In the genomic region with DNA sequence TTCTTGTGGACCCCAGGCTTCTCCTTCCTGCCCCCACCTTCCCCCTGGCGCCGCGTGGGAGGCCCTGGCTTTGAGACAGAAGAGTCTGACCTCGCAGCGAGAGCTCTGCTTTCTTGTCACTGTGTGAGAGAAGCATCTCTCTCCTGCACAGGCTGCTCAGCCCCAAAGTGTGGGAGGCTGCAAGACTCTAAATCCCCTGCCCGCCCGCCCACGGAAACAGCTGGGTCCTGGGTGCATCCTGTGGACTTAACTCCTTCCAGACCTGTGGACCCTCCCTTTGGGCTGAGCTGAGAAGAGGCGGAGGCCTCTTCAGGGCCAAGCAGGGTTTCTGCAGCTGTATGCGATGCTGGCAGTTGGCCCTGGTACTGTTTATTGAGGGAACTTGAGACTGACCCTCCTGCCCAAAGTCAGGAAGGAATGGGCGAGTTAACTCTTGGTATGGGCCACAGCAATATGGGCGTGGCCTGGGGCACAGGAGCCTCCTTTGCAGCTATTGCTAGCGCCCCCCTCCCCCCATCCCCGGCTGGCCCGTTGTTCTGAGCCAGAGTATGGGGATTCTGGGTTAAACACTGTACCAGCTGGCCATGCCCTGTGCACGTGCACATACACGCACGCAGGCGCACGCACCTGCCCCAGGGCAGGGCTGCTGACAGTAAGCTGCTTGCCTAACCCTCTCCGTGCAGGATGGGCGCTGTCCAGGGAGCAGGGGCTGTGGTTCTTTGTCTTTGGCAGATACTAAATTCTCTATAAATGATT, we compare ENCODE assay signal across 8 mouse cellular contexts. TPM values are rescaled to one million over a fixed set of nuclear protein-coding genes. Genes with fewer than 3 reads are reported as not detected.
DNase-seq lines count a peak whose midpoint lies in the region; ATAC-seq and TF ChIP-seq lines count a peak whose summit lies in the region.

A gene (plus strand): TSS at position 655 of the 756 bp plus-strand sequence.

- ATAC-seq in forebrain, postnatal 0 days, result no peak; the same call in 1 of the 2 replicates
- peak; percentile 62 for ATAC-seq in intestine, embryonic 15.5 days
- ATAC-seq in midbrain, embryonic 16.5 days, result 0 out of 2 replicates have a peak, but pooled peaks have one; percentile 32
- no peak for ATAC-seq in CD4-positive, CD25-positive, alpha-beta regulatory T cell, adult 4 months

- peaks cover 38% of the 10 kb centered on the region for H3K4me1 ChIP-seq in forebrain, embryonic 10.5 days
- H3K4me1 ChIP-seq in forebrain, postnatal 0 days (ENCODE audit: insufficient read depth), result no peaks in the 10 kb centered on the region
- H3K4me1 ChIP-seq in intestine, embryonic 15.5 days (replicated peaks), result peaks cover 13% of the 10 kb centered on the region
- H3K4me1 ChIP-seq in midbrain, embryonic 16.5 days (ENCODE audit: control insufficient read depth, insufficient read depth, low read length), result peaks cover 7% of the 10 kb centered on the region; the same call in 1 of the 2 replicates

- TF ChIP-seq CTCF in forebrain, postnatal 0 days (IDR thresholded peaks at IDR 0.05; ENCODE audit: low read depth), result no peak

- no peak within 1 kb of the TSS for H3K4me2 ChIP-seq in forebrain, postnatal 0 days (ENCODE audit: low read depth)
- peak within 1 kb of the TSS; percentile 32 for H3K4me2 ChIP-seq in intestine, embryonic 15.5 days (replicated peaks)
- no peak within 1 kb of the TSS for H3K4me2 ChIP-seq in midbrain, embryonic 16.5 days (ENCODE audit: low read length)

- no peak within 1 kb of the TSS for H3K9ac ChIP-seq in forebrain, postnatal 0 days
- H3K9ac ChIP-seq in intestine, embryonic 15.5 days, result no peak within 1 kb of the TSS
- no peak within 1 kb of the TSS for H3K9ac ChIP-seq in midbrain, embryonic 16.5 days (ENCODE audit: low read depth, low read length)

- no peak for DNase-seq in forebrain, embryonic 10.5 days (ENCODE audit: extremely low spot score, low spot score)
- DNase-seq in forebrain, postnatal 0 days, result no peak
- peak; percentile 15 for DNase-seq in right cerebral cortex, postnatal 4 days
- DNase-seq in right cerebral cortex, postnatal 36 days (ENCODE audit: low spot score in 2 of 2), result no peak
- DNase-seq in cerebellum, adult 9-11 months, result no peak

- no peaks in the 10 kb centered on the region for H3K9me3 ChIP-seq in forebrain, embryonic 10.5 days
- H3K9me3 ChIP-seq in forebrain, postnatal 0 days (ENCODE audit: low read length), result no peaks in the 10 kb centered on the region
- H3K9me3 ChIP-seq in intestine, embryonic 15.5 days, result no peaks in the 10 kb centered on the region
- H3K9me3 ChIP-seq in midbrain, embryonic 16.5 days (replicated peaks; ENCODE audit: control insufficient read depth, low read length, poor library complexity, severe bottlenecking), result no peaks in the 10 kb centered on the region

- H3K27ac ChIP-seq in forebrain, embryonic 10.5 days, result peak within 1 kb of the TSS; percentile 67
- H3K27ac ChIP-seq in forebrain, postnatal 0 days (ENCODE audit: low read depth, low read length), result no peak within 1 kb of the TSS
- peak within 1 kb of the TSS; percentile 57 for H3K27ac ChIP-seq in intestine, embryonic 15.5 days
- no peak within 1 kb of the TSS for H3K27ac ChIP-seq in midbrain, embryonic 16.5 days (ENCODE audit: low read length)

- peaks cover 27% of the 10 kb centered on the region for H3K27me3 ChIP-seq in forebrain, embryonic 10.5 days (ENCODE audit: poor library complexity, severe bottlenecking)
- H3K27me3 ChIP-seq in forebrain, postnatal 0 days (ENCODE audit: insufficient read depth, low read length), result no peaks in the 10 kb centered on the region
- H3K27me3 ChIP-seq in intestine, embryonic 15.5 days (replicated peaks), result no peaks in the 10 kb centered on the region
- H3K27me3 ChIP-seq in midbrain, embryonic 16.5 days (ENCODE audit: control insufficient read depth, insufficient read depth, low read depth, low read length), result no peaks in the 10 kb centered on the region

- H3K36me3 ChIP-seq in forebrain, embryonic 10.5 days (replicated peaks), result no peaks in the 10 kb centered on the region
- H3K36me3 ChIP-seq in forebrain, postnatal 0 days (ENCODE audit: insufficient read depth), result no peaks in the 10 kb centered on the region
- no peaks in the 10 kb centered on the region for H3K36me3 ChIP-seq in intestine, embryonic 15.5 days
- no peaks in the 10 kb centered on the region for H3K36me3 ChIP-seq in midbrain, embryonic 16.5 days (ENCODE audit: control insufficient read depth, insufficient read depth, low read length)

- 36% methylated on average over 22 of the region's 22 CpGs for WGBS in forebrain, embryonic 10.5 days
- 33% methylated on average over 22 of the region's 22 CpGs for WGBS in forebrain, postnatal 0 days
- 24% methylated on average over 22 of the region's 22 CpGs for WGBS in intestine, embryonic 15.5 days
- 22% methylated on average over 22 of the region's 22 CpGs for WGBS in midbrain, embryonic 16.5 days

- H3K4me3 ChIP-seq in forebrain, embryonic 10.5 days, result no peak within 1 kb of the TSS
- no peak within 1 kb of the TSS for H3K4me3 ChIP-seq in forebrain, postnatal 0 days (ENCODE audit: low read depth, low read length)
- H3K4me3 ChIP-seq in intestine, embryonic 15.5 days (replicated peaks), result no peak within 1 kb of the TSS
- H3K4me3 ChIP-seq in midbrain, embryonic 16.5 days (ENCODE audit: low read depth, low read length), result no peak within 1 kb of the TSS

RNA-seq across cellular contexts. Expression of the gene that starts here (rescaled TPM):
- polyA plus RNA-seq in forebrain, embryonic 10.5 days (2016; fragmentation: Nextera tagmentation; extraction: Ambion mirVana), result 0.55 and 1.3 TPM in 2 replicates
- 0.19 TPM in 1 of 2 replicates, not detected in the other for total RNA-seq in forebrain, postnatal 0 days (2014; rRNA removed)
- 0.39 and 0.48 TPM in 2 replicates for polyA plus RNA-seq in forebrain, postnatal 0 days (2015; fragmentation: Nextera tagmentation; extraction: Ambion mirVana)
- 5.4 and 8.3 TPM in 2 replicates for polyA plus RNA-seq in intestine, embryonic 15.5 days (2015; fragmentation: Nextera tagmentation; extraction: Ambion mirVana)
- polyA plus RNA-seq in midbrain, embryonic 16.5 days (2015; fragmentation: Nextera tagmentation; extraction: Ambion mirVana), result 0.35 and 1.1 TPM in 2 replicates
- polyA plus RNA-seq in CD4-positive, CD25-positive, alpha-beta regulatory T cell, adult 4 months (2017; shearing (Covaris generic)), result not detected

Comparison
In these comparisons a context has a peak if more than half of its experiments do, and no peak if none do; other contexts are left out.
1. H3K27ac ChIP-seq: peak in forebrain, embryonic 10.5 days (single experiment) and intestine, embryonic 15.5 days (single experiment); none in forebrain, postnatal 0 days (single experiment) and midbrain, embryonic 16.5 days (single experiment).
2. ATAC-seq: peak in intestine, embryonic 15.5 days (single experiment) and midbrain, embryonic 16.5 days (single experiment); none in forebrain, postnatal 0 days (single experiment) and CD4-positive, CD25-positive, alpha-beta regulatory T cell, adult 4 months (single experiment).